Comparison of ENCODE assay signal across 19 mouse cellular contexts in genomic region chr15:59772595-59772994, GRCm38 (mm10).
DNase-seq lines count a peak whose midpoint lies in the region; ATAC-seq lines count a peak whose summit lies in the region.
"Had no signal": no experiment of that assay in that cellular context is flagged by ENCODE, and none has a peak within 500 bp of the region (broad histone marks: within the 10 kb centered on the region; RNA-seq: fewer than 3 reads in every experiment).

No protein-coding gene starts in this region.

- 0 out of 2 replicates have a peak, but pooled peaks cover 3% of the 10 kb centered on the region for H3K9me3 ChIP-seq in liver, embryonic 15.5 days (replicated peaks)
- H3K9me3 ChIP-seq: midbrain, embryonic 12.5 days had no signal

- H3K4me3 ChIP-seq in liver, embryonic 15.5 days (replicated peaks), result no peak overlapping the region
- no peak overlapping the region for H3K4me3 ChIP-seq in brown adipose tissue, adult 24 weeks (ENCODE audit: insufficient read depth, low read depth, low read length)
- H3K4me3 ChIP-seq: embryonic facial prominence, embryonic 15.5 days; hindbrain, embryonic 12.5 days; kidney, embryonic 15.5 days; midbrain, embryonic 12.5 days had no signal

- WGBS in liver, embryonic 15.5 days (ENCODE audit: insufficient replicate concordance), result 50% methylated on average over 2 of the region's 2 CpGs

- no peaks in the 10 kb centered on the region for H3K36me3 ChIP-seq in liver, embryonic 15.5 days (replicated peaks)
- H3K36me3 ChIP-seq: embryonic facial prominence, embryonic 15.5 days; hindbrain, embryonic 12.5 days; kidney, embryonic 15.5 days; midbrain, embryonic 12.5 days had no signal

- H3K27ac ChIP-seq in liver, embryonic 15.5 days (replicated peaks), result peak overlapping the region; percentile 45; the same call in 1 of the 2 replicates
- H3K27ac ChIP-seq in brown adipose tissue, adult 24 weeks (replicated peaks; ENCODE audit: low read depth, low read length), result peak overlapping the region; percentile 97
- H3K27ac ChIP-seq: embryonic facial prominence, embryonic 15.5 days; hindbrain, embryonic 12.5 days; kidney, embryonic 15.5 days; macrophage; midbrain, embryonic 12.5 days had no signal

- no peak for DNase-seq in liver
- DNase-seq in lung, postnatal 14 days, result peak; percentile 58
- no peak for DNase-seq in gastrocnemius, postnatal 10 days
- no peak for DNase-seq in frontal cortex, postnatal 14 days (ENCODE audit: low spot score in 2 of 2)
- DNase-seq: cerebellum, adult 8-10 months; cerebellum, postnatal 36 days; gastrocnemius, postnatal 25 days; kidney, adult 11 months; kidney, postnatal 36 days; right cerebral cortex, postnatal 14 days had no signal

- no peaks in the 10 kb centered on the region for H3K27me3 ChIP-seq in liver, embryonic 15.5 days
- H3K27me3 ChIP-seq: embryonic facial prominence, embryonic 15.5 days; hindbrain, embryonic 12.5 days; kidney, embryonic 15.5 days; midbrain, embryonic 12.5 days had no signal

- no peak overlapping the region for H3K9ac ChIP-seq in liver, embryonic 15.5 days
- H3K9ac ChIP-seq: embryonic facial prominence, embryonic 15.5 days; hindbrain, embryonic 12.5 days; kidney, embryonic 15.5 days; midbrain, embryonic 12.5 days had no signal

- ATAC-seq in liver, embryonic 15.5 days (ENCODE audit: insufficient read depth), result peak; percentile 49
- peak; percentile 33; the same call in 1 of the 2 replicates for ATAC-seq in neutrophil, adult 5-6 weeks (ENCODE audit: extremely low read depth, insufficient number of reproducible peaks, low FRiP score, poor library complexity, severe bottlenecking)
- ATAC-seq: forebrain, embryonic 16.5 days had no signal

- no peak overlapping the region for H3K4me2 ChIP-seq in liver, embryonic 15.5 days
- H3K4me2 ChIP-seq: embryonic facial prominence, embryonic 15.5 days; hindbrain, embryonic 12.5 days; kidney, embryonic 15.5 days; midbrain, embryonic 12.5 days had no signal

- H3K4me1 ChIP-seq in liver, embryonic 15.5 days (replicated peaks), result no peaks in the 10 kb centered on the region
- H3K4me1 ChIP-seq in brown adipose tissue, adult 24 weeks (ENCODE audit: control insufficient read depth, insufficient read depth, insufficient read length, low read length), result peaks cover 26% of the 10 kb centered on the region
- H3K4me1 ChIP-seq: hindbrain, embryonic 12.5 days; midbrain, embryonic 12.5 days had no signal
